Mouse (Mus musculus): ENCODE data around the gene Inpp5a. TPM values are rescaled to one million over a fixed set of nuclear protein-coding genes. Genes with fewer than 3 reads are reported as not detected.

Gene Inpp5a
- polyA plus RNA-seq, 1 experiment = 27.5 TPM

DNA sequence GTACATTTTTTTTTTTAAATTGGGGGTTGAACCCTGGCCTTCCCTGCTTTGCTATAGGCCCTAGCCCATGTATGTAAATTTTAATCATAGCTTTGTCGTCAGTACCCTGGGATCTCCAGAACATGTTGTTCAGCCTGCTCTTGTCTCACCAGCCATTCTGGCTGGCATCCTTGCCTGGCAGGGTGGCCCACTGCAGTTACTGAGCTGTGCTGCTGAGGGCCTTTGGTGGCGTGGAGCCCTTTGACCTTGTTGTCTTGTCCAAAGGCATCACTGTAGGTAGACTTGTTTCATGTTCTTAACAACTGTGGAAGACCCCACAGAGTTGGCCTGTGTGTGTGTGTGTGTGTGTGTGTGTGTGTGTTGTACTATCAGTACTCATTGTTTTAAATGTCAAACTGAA lies 3.2 kb downstream of the Inpp5a start:
- Histone ChIP-seq H3K27ac (ENCODE audit: insufficient read depth, low read depth, low read length) (0 out of 2 replicates have a peak overlapping the region, but pooled peaks have one; percentile 40), H3K27me3 (replicated peaks; ENCODE audit: control insufficient read depth, insufficient read depth, low read length) (no peaks in the 10 kb centered on the region), H3K4me1 (ENCODE audit: control insufficient read depth, insufficient read depth, low read length) (peaks cover 12% of the 10 kb centered on the region), H3K4me3 (ENCODE audit: insufficient read depth, low read depth, low read length) (no peak overlapping the region), H3K36me3 (ENCODE audit: control insufficient read depth, insufficient read depth, low read length) (no peaks in the 10 kb centered on the region)
- TF ChIP-seq CTCF (conservative IDR thresholded peaks at IDR 0.05; ENCODE audit: insufficient read depth, insufficient read length, low read depth, low read length) = no peak
- no peak for TF ChIP-seq POLR2A (IDR thresholded peaks at IDR 0.05; ENCODE audit: low read depth, low read length)
- WGBS = 50% methylated on average over 2 of the region's 2 CpGs
- no peak for DNase-seq

DNA sequence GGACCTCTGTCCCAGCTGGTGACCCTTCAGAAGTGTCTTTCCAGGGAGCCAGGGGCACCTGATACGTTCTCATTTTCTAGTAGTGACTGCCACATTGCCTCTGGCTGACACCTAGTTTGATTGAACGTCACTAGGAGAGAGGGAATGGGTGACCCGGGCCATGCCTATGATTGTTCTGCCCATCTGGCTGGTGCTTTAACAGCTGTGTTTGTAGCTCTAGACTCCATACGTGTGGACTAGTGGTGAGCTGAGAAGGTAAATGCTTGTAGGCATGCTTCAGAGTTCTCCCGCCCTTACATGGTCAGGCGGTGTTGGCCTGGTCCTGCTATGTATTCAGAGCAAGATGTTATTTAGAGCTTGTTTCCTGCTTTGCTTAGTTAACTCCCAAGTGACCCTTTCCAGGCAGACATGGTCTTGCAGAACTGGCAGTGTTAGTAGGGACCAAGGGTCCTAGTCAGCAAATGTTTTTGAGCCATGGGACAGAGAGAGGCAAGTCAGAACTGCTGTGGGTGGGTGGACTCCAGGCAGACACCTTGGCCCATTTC lies 3.9 kb downstream of the Inpp5a start:
- no peak for TF ChIP-seq CTCF (conservative IDR thresholded peaks at IDR 0.05; ENCODE audit: insufficient read depth, insufficient read length, low read depth, low read length)
- peak overlapping the region; percentile 40; the same call in 1 of the 2 replicates for H3K27ac ChIP-seq (ENCODE audit: insufficient read depth, low read depth, low read length)
- DNase-seq = peak; percentile 48
- H3K36me3 ChIP-seq (ENCODE audit: control insufficient read depth, insufficient read depth, low read length) = no peaks in the 10 kb centered on the region
- H3K27me3 ChIP-seq (replicated peaks; ENCODE audit: control insufficient read depth, insufficient read depth, low read length) = no peaks in the 10 kb centered on the region
- no peak overlapping the region for H3K4me3 ChIP-seq (ENCODE audit: insufficient read depth, low read depth, low read length)
- H3K4me1 ChIP-seq (ENCODE audit: control insufficient read depth, insufficient read depth, low read length) = peaks cover 13% of the 10 kb centered on the region
- 31% methylated on average over 6 of the region's 6 CpGs for WGBS

GRCm38 (mm10) chr7:139397521-139397920 lies 8.6 kb downstream of the Inpp5a start:
- TF ChIP-seq CTCF (conservative IDR thresholded peaks at IDR 0.05; ENCODE audit: insufficient read depth, insufficient read length, low read depth, low read length) = no peak
- no peak for TF ChIP-seq POLR2A (IDR thresholded peaks at IDR 0.05; ENCODE audit: low read depth, low read length)
- peak; percentile 70 for DNase-seq
- no peak overlapping the region for H3K27ac ChIP-seq (ENCODE audit: insufficient read depth, low read depth, low read length)
- H3K36me3 ChIP-seq (ENCODE audit: control insufficient read depth, insufficient read depth, low read length) = no peaks in the 10 kb centered on the region
- peaks cover 34% of the 10 kb centered on the region for H3K4me1 ChIP-seq (ENCODE audit: control insufficient read depth, insufficient read depth, low read length)
- H3K27me3 ChIP-seq (replicated peaks; ENCODE audit: control insufficient read depth, insufficient read depth, low read length) = no peaks in the 10 kb centered on the region
- no peak overlapping the region for H3K4me3 ChIP-seq (ENCODE audit: insufficient read depth, low read depth, low read length)
- WGBS = 18% methylated on average over 8 of the region's 8 CpGs

DNA sequence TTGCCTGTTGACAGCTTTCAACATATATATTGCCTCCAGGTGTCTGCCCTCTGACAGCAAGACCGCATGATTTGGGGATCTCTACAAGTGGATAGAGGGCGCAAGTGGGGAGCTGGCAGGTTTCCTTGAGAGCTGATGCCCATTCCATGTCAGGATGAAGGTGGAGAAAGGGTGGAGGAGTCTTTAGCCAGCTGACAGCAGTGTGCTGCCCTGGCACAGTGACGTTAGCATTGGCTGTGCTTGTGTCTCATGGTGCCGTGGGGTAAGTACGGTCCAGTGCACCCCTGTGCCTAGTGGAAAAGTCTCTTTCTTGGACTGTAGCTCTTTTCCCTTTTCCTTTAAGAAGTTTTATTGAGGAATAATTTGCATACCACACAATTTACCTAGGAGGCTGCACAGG lies 9.2 kb downstream of the Inpp5a start:
- TF ChIP-seq CTCF (conservative IDR thresholded peaks at IDR 0.05; ENCODE audit: insufficient read depth, insufficient read length, low read depth, low read length) = no peak
- no peak for TF ChIP-seq POLR2A (IDR thresholded peaks at IDR 0.05; ENCODE audit: low read depth, low read length)
- 45% methylated on average over 5 of the region's 5 CpGs for WGBS
- DNase-seq = peak; percentile 61
- Histone ChIP-seq H3K4me1 (ENCODE audit: control insufficient read depth, insufficient read depth, low read length) (peaks cover 32% of the 10 kb centered on the region), H3K36me3 (ENCODE audit: control insufficient read depth, insufficient read depth, low read length) (no peaks in the 10 kb centered on the region), H3K4me3 (ENCODE audit: insufficient read depth, low read depth, low read length) (no peak overlapping the region), H3K27ac (ENCODE audit: insufficient read depth, low read depth, low read length) (no peak overlapping the region), H3K27me3 (replicated peaks; ENCODE audit: control insufficient read depth, insufficient read depth, low read length) (no peaks in the 10 kb centered on the region)

DNA sequence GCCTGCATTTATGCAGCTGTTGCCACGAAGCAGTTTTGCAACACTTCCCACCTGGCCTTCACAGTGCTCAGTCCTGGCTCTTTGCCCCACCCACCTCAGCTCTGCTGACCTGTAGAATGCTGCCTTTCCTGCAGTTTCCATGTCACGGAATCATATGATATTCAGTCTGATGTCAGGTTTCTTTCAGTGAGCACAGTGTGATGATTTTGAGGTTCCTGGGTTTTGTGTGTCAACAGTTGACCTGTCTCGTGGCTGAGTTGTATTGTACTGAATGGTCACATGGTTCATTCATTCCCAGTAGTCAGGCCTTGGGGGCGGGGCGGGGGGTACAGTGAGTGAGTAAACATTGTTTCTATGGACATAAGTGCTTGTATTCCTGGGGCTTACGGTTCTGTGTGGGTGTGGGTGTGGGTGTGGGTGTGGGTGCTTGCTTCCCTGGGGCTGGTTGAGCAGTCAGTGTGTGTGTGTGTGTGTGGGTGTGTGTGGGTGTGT lies 9.7 kb downstream of the Inpp5a start:
- TF ChIP-seq POLR2A (IDR thresholded peaks at IDR 0.05; ENCODE audit: low read depth, low read length) (no peak), CTCF (conservative IDR thresholded peaks at IDR 0.05; ENCODE audit: insufficient read depth, insufficient read length, low read depth, low read length) (no peak)
- WGBS = 46% methylated on average over 6 of the region's 6 CpGs
- Histone ChIP-seq H3K4me3 (ENCODE audit: insufficient read depth, low read depth, low read length) (no peak overlapping the region), H3K27ac (ENCODE audit: insufficient read depth, low read depth, low read length) (no peak overlapping the region), H3K4me1 (ENCODE audit: control insufficient read depth, insufficient read depth, low read length) (peaks cover 32% of the 10 kb centered on the region), H3K27me3 (replicated peaks; ENCODE audit: control insufficient read depth, insufficient read depth, low read length) (no peaks in the 10 kb centered on the region), H3K36me3 (ENCODE audit: control insufficient read depth, insufficient read depth, low read length) (no peaks in the 10 kb centered on the region)
- no peak for DNase-seq

- Histone ChIP-seq H3K27ac (ENCODE audit: insufficient read depth, low read depth, low read length) (no peak overlapping the region), H3K4me3 (ENCODE audit: insufficient read depth, low read depth, low read length) (no peak overlapping the region), H3K4me1 (ENCODE audit: control insufficient read depth, insufficient read depth, low read length) (peaks cover 32% of the 10 kb centered on the region), H3K36me3 (ENCODE audit: control insufficient read depth, insufficient read depth, low read length) (no peaks in the 10 kb centered on the region), H3K27me3 (replicated peaks; ENCODE audit: control insufficient read depth, insufficient read depth, low read length) (no peaks in the 10 kb centered on the region)
- WGBS = 65% methylated on average over 4 of the region's 4 CpGs
- no peak for DNase-seq
- TF ChIP-seq CTCF (conservative IDR thresholded peaks at IDR 0.05; ENCODE audit: insufficient read depth, insufficient read length, low read depth, low read length) = no peak
- TF ChIP-seq POLR2A (IDR thresholded peaks at IDR 0.05; ENCODE audit: low read depth, low read length) = no peak
Observed at GRCm38 (mm10) chr7:139399572-139399971, 10.7 kb downstream of the Inpp5a start.

DNA sequence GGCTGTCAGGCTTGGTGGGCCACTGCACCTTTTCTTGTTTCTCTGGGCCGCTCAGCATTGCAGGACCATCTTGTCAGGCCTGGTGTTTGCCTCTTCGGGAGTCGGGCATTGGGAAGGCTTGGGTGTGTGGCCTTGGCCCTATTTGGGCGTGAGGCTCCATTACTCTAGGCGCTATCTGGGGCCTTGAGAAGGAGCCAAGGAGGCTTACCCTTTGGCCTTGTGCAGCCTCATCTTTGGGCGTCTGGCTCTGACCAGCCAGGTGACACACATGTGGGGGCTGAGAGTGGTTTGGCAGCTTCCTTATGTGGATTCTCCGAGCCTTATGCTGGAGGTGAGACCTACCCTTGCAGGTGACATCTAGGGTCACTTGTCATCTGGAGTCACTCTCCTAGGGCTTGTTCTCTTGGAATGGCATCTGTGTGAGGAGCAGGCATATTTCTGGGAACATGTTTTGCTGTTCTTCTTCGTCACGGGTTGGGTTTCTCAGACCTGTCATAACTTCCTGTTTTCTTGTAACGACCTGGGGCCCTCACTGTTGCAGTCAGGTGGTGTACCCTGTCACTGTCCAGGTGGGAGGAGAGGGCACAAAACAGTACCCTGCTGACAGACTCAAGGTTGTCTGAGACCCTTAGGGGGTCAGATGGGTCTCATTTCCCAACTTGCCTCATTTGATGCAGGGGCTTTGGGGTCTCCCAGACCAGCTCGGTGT lies 11.2 kb downstream of the Inpp5a start:
- 76% methylated on average over 11 of the region's 11 CpGs for WGBS

More for the DNA sequence above, 11.2 kb downstream of the Inpp5a start:
- Histone ChIP-seq H3K27ac (ENCODE audit: insufficient read depth, low read depth, low read length) (no peak overlapping the region), H3K27me3 (replicated peaks; ENCODE audit: control insufficient read depth, insufficient read depth, low read length) (no peaks in the 10 kb centered on the region), H3K4me1 (ENCODE audit: control insufficient read depth, insufficient read depth, low read length) (peaks cover 32% of the 10 kb centered on the region), H3K4me3 (ENCODE audit: insufficient read depth, low read depth, low read length) (no peak overlapping the region), H3K36me3 (ENCODE audit: control insufficient read depth, insufficient read depth, low read length) (no peaks in the 10 kb centered on the region)
- TF ChIP-seq POLR2A (IDR thresholded peaks at IDR 0.05; ENCODE audit: low read depth, low read length) (no peak), CTCF (conservative IDR thresholded peaks at IDR 0.05; ENCODE audit: insufficient read depth, insufficient read length, low read depth, low read length) (no peak)
- no peak for DNase-seq
